In genomic region chr11:67112851-67113202, GRCm38 (mm10) we compare ENCODE assay signal across 7 mouse cellular contexts. TPM values are rescaled to one million over a fixed set of nuclear protein-coding genes. Genes with fewer than 3 reads are reported as not detected.
A peak's percentile ranks its signal among the peaks of the same experiment; 100 is the strongest.
DNase-seq lines count a peak whose midpoint lies in the region.

No protein-coding gene starts in this region.

- DNase-seq in CD4-positive helper T cell, adult 2 months (ENCODE audit: low read depth, low spot score) = peak; percentile 57
- DNase-seq in MN1 (ENCODE audit: low spot score) = peak; percentile 61
- peak; percentile 74 for DNase-seq in cerebellum, adult 9-10 months
- DNase-seq in gastrocnemius, postnatal 10 days = peak; percentile 81
- DNase-seq in layer of hippocampus, adult 9-10 months (ENCODE audit: low spot score) = peak; percentile 62
- peak; percentile 75 for DNase-seq in lung, postnatal 36 days
- peak; percentile 75 for DNase-seq in right cerebral cortex, postnatal 14 days

RNA-seq across cellular contexts. Expression of gene Myh3, which starts 34.7 kb away (rescaled TPM):
- total RNA-seq in gastrocnemius, postnatal 10 days (2021) = 100 to 1,000 TPM in 1 of 2 experiments, 10 to 100 TPM in 1; 79.0 to 104 TPM

RNA-seq across cellular contexts. Expression of gene Myh2, which starts 58.0 kb away (rescaled TPM):
- total RNA-seq in gastrocnemius, postnatal 10 days (2021) = 1,000 to 10,000 TPM; 1,145 to 1,256 TPM

Comparison
In these comparisons a context has a peak if more than half of its experiments do, and no peak if none do; other contexts are left out.
1. Peak in every context shown above with its lines: DNase-seq.